12 mouse cellular contexts compared by ENCODE assay signal in the genomic region with DNA sequence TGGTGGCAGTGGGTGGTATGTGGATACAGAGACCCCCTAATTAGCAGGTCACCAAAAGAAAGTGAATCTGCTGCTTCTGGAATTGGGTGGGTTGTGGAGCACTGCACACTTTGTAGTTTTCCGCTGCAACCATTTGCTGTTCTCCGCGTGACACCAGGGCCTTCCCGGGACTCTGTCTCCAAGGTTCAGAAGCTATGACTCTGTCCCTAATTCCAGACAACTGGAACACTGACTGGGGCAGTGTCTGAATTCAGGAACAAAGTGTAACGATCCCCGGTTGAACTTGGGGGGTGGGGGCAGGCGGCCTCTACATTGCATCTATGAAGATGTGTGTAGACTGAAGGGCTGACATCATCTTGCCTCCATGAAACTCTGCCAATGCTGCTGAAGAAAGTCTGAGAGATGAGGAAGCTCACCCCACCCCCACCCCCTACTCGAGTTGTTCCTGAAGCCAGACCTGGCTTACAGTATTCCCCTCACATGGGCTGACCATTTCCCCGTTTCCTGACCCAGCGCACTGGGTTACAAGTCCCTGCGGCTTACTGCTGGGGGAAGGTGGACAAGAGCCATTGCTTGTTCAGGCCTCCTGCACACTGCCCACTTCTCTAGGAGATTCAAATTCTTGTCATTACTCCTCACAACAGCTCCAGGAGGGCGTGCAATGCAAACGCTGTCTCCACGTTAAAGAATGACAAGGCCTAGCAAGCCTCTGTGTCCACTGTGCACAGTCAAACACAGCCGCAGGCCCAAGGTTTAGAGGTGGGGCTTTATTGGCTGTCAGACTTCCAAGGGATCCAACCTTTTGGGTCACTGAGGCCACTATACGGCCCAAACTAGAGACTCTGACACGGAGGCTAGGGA. TPM values are rescaled to one million over a fixed set of nuclear protein-coding genes. Genes with fewer than 3 reads are reported as not detected.
A peak's percentile ranks its signal among the peaks of the same experiment; 100 is the strongest.
DNase-seq lines count a peak whose midpoint lies in the region; ATAC-seq and TF ChIP-seq lines count a peak whose summit lies in the region.
"Had no signal": no experiment of that assay in that cellular context is flagged by ENCODE, and none has a peak within 500 bp of the region (broad histone marks: within the 10 kb centered on the region; RNA-seq: fewer than 3 reads in every experiment).

No protein-coding gene starts in this region.

- no peaks in the 10 kb centered on the region for H3K27me3 ChIP-seq in heart, embryonic 11.5 days (ENCODE audit: control insufficient read depth, insufficient read depth, low read length)
- no peaks in the 10 kb centered on the region for H3K27me3 ChIP-seq in midbrain, embryonic 11.5 days (ENCODE audit: control insufficient read depth, insufficient read depth, low read length)
- no peaks in the 10 kb centered on the region for H3K27me3 ChIP-seq in midbrain, postnatal 0 days (ENCODE audit: insufficient read depth, low read length)
- H3K27me3 ChIP-seq in forebrain, embryonic 10.5 days (ENCODE audit: poor library complexity, severe bottlenecking), result no peaks in the 10 kb centered on the region

- no peak overlapping the region for H3K9ac ChIP-seq in heart, embryonic 11.5 days (ENCODE audit: low read depth, low read length)
- H3K9ac ChIP-seq in midbrain, embryonic 11.5 days (ENCODE audit: low read length), result no peak overlapping the region
- H3K9ac ChIP-seq in midbrain, postnatal 0 days (replicated peaks; ENCODE audit: low read length, poor library complexity, severe bottlenecking), result no peak overlapping the region

- WGBS in heart, embryonic 11.5 days (ENCODE audit: insufficient replicate concordance), result 57% methylated on average over 17 of the region's 17 CpGs
- 78% methylated on average over 17 of the region's 17 CpGs for WGBS in midbrain, embryonic 11.5 days
- WGBS in midbrain, postnatal 0 days, result 74% methylated on average over 17 of the region's 17 CpGs
- WGBS in forebrain, embryonic 10.5 days, result 87% methylated on average over 17 of the region's 17 CpGs

- no peak for ATAC-seq in heart, embryonic 11.5 days (replicated peaks; ENCODE audit: insufficient number of reproducible peaks, low FRiP score, low TSS enrichment)
- ATAC-seq in midbrain, embryonic 11.5 days (ENCODE audit: low FRiP score), result no peak
- ATAC-seq in midbrain, postnatal 0 days (ENCODE audit: low FRiP score), result no peak

- no peak overlapping the region for H3K4me3 ChIP-seq in heart, embryonic 11.5 days (ENCODE audit: low read depth, low read length)
- H3K4me3 ChIP-seq in midbrain, embryonic 11.5 days (ENCODE audit: low read depth, low read length), result no peak overlapping the region
- no peak overlapping the region for H3K4me3 ChIP-seq in midbrain, postnatal 0 days (ENCODE audit: low read depth, low read length)
- no peak overlapping the region for H3K4me3 ChIP-seq in forebrain, embryonic 10.5 days
- H3K4me3 ChIP-seq: hindbrain, embryonic 10.5 days had no signal

- intact Hi-C loops in heart, postnatal 14 days (cut with DNase I), result no loop called here

- peak overlapping the region; percentile 51; the same call in 1 of the 2 replicates for H3K27ac ChIP-seq in heart, embryonic 11.5 days (ENCODE audit: low read depth, low read length)
- H3K27ac ChIP-seq in midbrain, embryonic 11.5 days (ENCODE audit: low read depth, low read length), result no peak overlapping the region
- H3K27ac ChIP-seq in midbrain, postnatal 0 days (ENCODE audit: low read depth, low read length), result no peak overlapping the region
- H3K27ac ChIP-seq in forebrain, embryonic 10.5 days, result no peak overlapping the region
- H3K27ac ChIP-seq: hindbrain, embryonic 10.5 days had no signal

- DNase-seq in heart, postnatal 14 days, result no peak
- DNase-seq in midbrain, embryonic 11.5 days (ENCODE audit: low spot score, missing footprints), result peak; percentile 78
- DNase-seq in midbrain, postnatal 0 days (ENCODE audit: low spot score), result no peak
- DNase-seq in kidney, postnatal 14 days, result peak; percentile 62
- DNase-seq in urinary bladder, postnatal 36 days (ENCODE audit: low spot score in 2 of 2), result no peak
- no peak for DNase-seq in adipocyte (ENCODE audit: low spot score)
- DNase-seq in forebrain, embryonic 10.5 days (ENCODE audit: extremely low spot score, low spot score), result no peak
- DNase-seq: adrenal gland, postnatal 25 days; cerebellum, adult 9-10 months; thymus, postnatal 36 days had no signal

- TF ChIP-seq CTCF in midbrain, postnatal 0 days (IDR thresholded peaks at IDR 0.05), result no peak

- H3K4me1 ChIP-seq in heart, embryonic 11.5 days (ENCODE audit: control insufficient read depth, insufficient read depth, low read length), result peaks cover 34% of the 10 kb centered on the region
- 0 out of 2 replicates have a peak, but pooled peaks cover 2% of the 10 kb centered on the region for H3K4me1 ChIP-seq in midbrain, embryonic 11.5 days (ENCODE audit: control insufficient read depth, insufficient read depth, low read length)
- H3K4me1 ChIP-seq in midbrain, postnatal 0 days (ENCODE audit: insufficient read depth, low read length), result no peaks in the 10 kb centered on the region
- H3K4me1 ChIP-seq in forebrain, embryonic 10.5 days, result peaks cover 40% of the 10 kb centered on the region

- peaks cover 3% of the 10 kb centered on the region; the same call in 1 of the 2 replicates for H3K36me3 ChIP-seq in heart, embryonic 11.5 days (ENCODE audit: control insufficient read depth, insufficient read depth, low read length)
- no peaks in the 10 kb centered on the region for H3K36me3 ChIP-seq in midbrain, embryonic 11.5 days (ENCODE audit: control insufficient read depth, insufficient read depth, low read length)
- 0 out of 2 replicates have a peak, but pooled peaks cover 7% of the 10 kb centered on the region for H3K36me3 ChIP-seq in midbrain, postnatal 0 days (ENCODE audit: insufficient read depth, low read length)
- peaks cover 23% of the 10 kb centered on the region for H3K36me3 ChIP-seq in forebrain, embryonic 10.5 days (replicated peaks)

- H3K9me3 ChIP-seq in heart, embryonic 11.5 days (replicated peaks; ENCODE audit: control insufficient read depth, low read length), result no peaks in the 10 kb centered on the region
- H3K9me3 ChIP-seq in midbrain, embryonic 11.5 days (ENCODE audit: control insufficient read depth, low read length), result no peaks in the 10 kb centered on the region
- no peaks in the 10 kb centered on the region for H3K9me3 ChIP-seq in midbrain, postnatal 0 days (ENCODE audit: low read length)
- H3K9me3 ChIP-seq in forebrain, embryonic 10.5 days, result no peaks in the 10 kb centered on the region
- H3K9me3 ChIP-seq: hindbrain, embryonic 10.5 days had no signal

- peak overlapping the region; percentile 4; the same call in 1 of the 2 replicates for H3K4me2 ChIP-seq in heart, embryonic 11.5 days
- H3K4me2 ChIP-seq in midbrain, embryonic 11.5 days, result no peak overlapping the region
- no peak overlapping the region for H3K4me2 ChIP-seq in midbrain, postnatal 0 days (ENCODE audit: low read depth, low read length, poor library complexity, severe bottlenecking)

RNA-seq across cellular contexts. Expression of a gene that starts 22.9 kb away (rescaled TPM):
- polyA plus RNA-seq in heart, embryonic 11.5 days (2014; fragmentation: Nextera tagmentation; extraction: Ambion mirVana), result 68.1 and 83.7 TPM in 2 replicates
- total RNA-seq in heart, postnatal 14 days (2021), result 10 to 100 TPM; 69.8 to 72.5 TPM
- polyA plus RNA-seq in midbrain, embryonic 11.5 days (2014; fragmentation: Nextera tagmentation; extraction: Ambion mirVana), result 76.3 and 77.0 TPM in 2 replicates
- 84.3 and 88.2 TPM in 2 replicates for total RNA-seq in midbrain, postnatal 0 days (2014; rRNA removed)
- 78.6 and 82.1 TPM in 2 replicates for polyA plus RNA-seq in midbrain, postnatal 0 days (2015; fragmentation: Nextera tagmentation; extraction: Ambion mirVana)
- polyA plus RNA-seq in forebrain, embryonic 10.5 days (2016; fragmentation: Nextera tagmentation; extraction: Ambion mirVana), result 71.5 and 71.8 TPM in 2 replicates

Comparison
In these comparisons a context has a peak if more than half of its experiments do, and no peak if none do; other contexts are left out.
1. DNase-seq: peak in midbrain, embryonic 11.5 days (single experiment) and kidney, postnatal 14 days (single experiment); none in heart, postnatal 14 days (0 of 2), midbrain, postnatal 0 days (single experiment), urinary bladder, postnatal 36 days (0 of 2), adipocyte (single experiment) and forebrain, embryonic 10.5 days (single experiment).